Mouse (Mus musculus) c-Kit-positive CD71-positive TER-119-negative erythroid progenitor cells, embryonic 14.5 days (primary cell): ENCODE measurements around the gene Spryd4.
"Not testable (repeated sequence)": the region's sequence is repeated elsewhere in the genome, so short reads cannot be mapped to it uniquely, and the experiment has no call there.

ENCODE experiments used
- DNase-seq: peaks from one replicate; pipeline ENCODE4 v3.0.0-alpha.2; 2013; ENCODE audit warnings: low read depth

The Spryd4 gene

GRCm38 (mm10) chr10:128211390-128212108, at the start of gene Spryd4:
Gene Spryd4, minus strand, starts transcription at chr10:128211807.
- peak; percentile 91 for DNase-seq

GRCm38 (mm10) chr10:128260376-128260775, 48.8 kb upstream of the Spryd4 start:
- DNase-seq = not testable (repeated sequence)

- DNase-seq = no peak
These were observed 48.3 kb upstream of the Spryd4 start for GRCm38 (mm10) chr10:128259946-128260345.

- no peak for DNase-seq
These were observed 47.3 kb upstream of the Spryd4 start for GRCm38 (mm10) chr10:128258953-128259352.

GRCm38 (mm10) chr10:128256328-128256727, 44.7 kb upstream of the Spryd4 start:
- no peak for DNase-seq

- no peak for DNase-seq
These were observed 44.3 kb upstream of the Spryd4 start for GRCm38 (mm10) chr10:128255925-128256324.

GRCm38 (mm10) chr10:128253677-128254255, 42.2 kb upstream of the Spryd4 start, which contains the start of gene Apon:
Gene Apon, plus strand, starts transcription at chr10:128254096.
- DNase-seq = no peak

- no peak for DNase-seq
These were observed 39.0 kb upstream of the Spryd4 start for GRCm38 (mm10) chr10:128250565-128250964.

GRCm38 (mm10) chr10:128247020-128247732, 35.6 kb upstream of the Spryd4 start:
- no peak for DNase-seq

GRCm38 (mm10) chr10:128244121-128244520, 32.5 kb upstream of the Spryd4 start:
- no peak for DNase-seq

GRCm38 (mm10) chr10:128243252-128243651, 31.6 kb upstream of the Spryd4 start:
- no peak for DNase-seq

- no peak for DNase-seq
These were observed 28.5 kb upstream of the Spryd4 start for GRCm38 (mm10) chr10:128240131-128240530.

GRCm38 (mm10) chr10:128239140-128239539, 27.5 kb upstream of the Spryd4 start:
- no peak for DNase-seq

- no peak for DNase-seq
These were observed 26.3 kb upstream of the Spryd4 start for GRCm38 (mm10) chr10:128237807-128238480.

- DNase-seq = no peak
These were observed 24.7 kb upstream of the Spryd4 start for GRCm38 (mm10) chr10:128236321-128236720.

GRCm38 (mm10) chr10:128232420-128232985, 20.9 kb upstream of the Spryd4 start:
- DNase-seq = peak; percentile 84

GRCm38 (mm10) chr10:128231697-128232419, 20.3 kb upstream of the Spryd4 start, which contains the start of gene Timeless:
Gene Timeless, plus strand, starts transcription at chr10:128232065.
- DNase-seq = peak; percentile 63

- no peak for DNase-seq
These were observed 19.5 kb upstream of the Spryd4 start for GRCm38 (mm10) chr10:128231146-128231545.

GRCm38 (mm10) chr10:128230582-128230981, 19.0 kb upstream of the Spryd4 start:
- no peak for DNase-seq

GRCm38 (mm10) chr10:128228009-128228408, 16.4 kb upstream of the Spryd4 start:
- DNase-seq = no peak

GRCm38 (mm10) chr10:128227592-128227991, 16.0 kb upstream of the Spryd4 start:
- DNase-seq = no peak
